Mouse (Mus musculus) intestine, postnatal 0 days (tissue): ENCODE results near the gene Pigt. TPM values are rescaled to one million over a fixed set of nuclear protein-coding genes. Genes with fewer than 3 reads are reported as not detected.

Experiments
- ATAC-seq: fragments of 200-750 bp; cut with Nextera tagmentation; 2 replicates; pipeline ENCODE4 v1.8.0; 2017; ENCODE audit warnings: mild to moderate bottlenecking, moderate TSS enrichment, moderate library complexity
- H3K27ac ChIP-seq: fragments of 300-500 bp; sonication (generic); 2 replicates; pipeline ENCODE4 v1.5.1; 2014; ENCODE audit warnings: mild to moderate bottlenecking, low read depth, low read length, moderate library complexity
- H3K27me3 ChIP-seq: fragments of 300-500 bp; sonication (generic); replicated peaks from 2 replicates; pipeline ENCODE4 v1.6.1; 2014; ENCODE audit warnings: low read length, mixed read lengths; ENCODE audit not compliant: control insufficient read depth, insufficient read depth
- H3K36me3 ChIP-seq: fragments of 300-500 bp; sonication (generic); 2 replicates; pipeline ENCODE4 v1.6.1; 2014; ENCODE audit warnings: mild to moderate bottlenecking, moderate library complexity; ENCODE audit not compliant: control insufficient read depth, insufficient read depth
- H3K4me1 ChIP-seq: fragments of 300-500 bp; sonication (generic); replicated peaks from 2 replicates; pipeline ENCODE4 v1.6.1; 2014; ENCODE audit warnings: antibody characterized with exemption, low read length, mixed read lengths; ENCODE audit not compliant: control insufficient read depth, insufficient read depth
- H3K4me2 ChIP-seq: fragments of 300-500 bp; sonication (generic); replicated peaks from 2 replicates; pipeline ENCODE4 v1.6.1; 2014; ENCODE audit warnings: low read depth, mild to moderate bottlenecking, moderate library complexity
- H3K4me3 ChIP-seq: fragments of 300-500 bp; sonication (generic); 2 replicates; pipeline ENCODE4 v1.5.1; 2014; ENCODE audit warnings: low read depth, low read length
- H3K9ac ChIP-seq: fragments of 300-500 bp; sonication (generic); 2 replicates; pipeline ENCODE4 v1.6.1; 2014; ENCODE audit warnings: mild to moderate bottlenecking, low read depth, low read length
- H3K9me3 ChIP-seq: fragments of 300-500 bp; sonication (generic); 2 replicates; pipeline ENCODE4 v1.6.1; 2016; ENCODE audit warnings: mixed run types; ENCODE audit not compliant: control insufficient read depth
- CTCF ChIP-seq: sonication (generic); IDR thresholded peaks from 2 replicates; pipeline ENCODE4 v1.5.1; 2016; ENCODE audit warnings: low read depth, mild to moderate bottlenecking, control low read depth, antibody characterized with exemption, moderate library complexity
- WGBS: fragments of 180-500 bp; shearing (Covaris S2); extraction: QIAGEN DNeasy Blood & Tissue Kit; methylation state at CpG from one replicate; pipeline ENCODE4 v1.1.7; 2014; 5-methylcytosine and 5-hydroxymethylcytosine counted together
- polyA plus RNA-seq: library from polyadenylated mRNA; unstranded; fragments of >200 nt; fragmentation: Nextera tagmentation; extraction: Ambion mirVana; gene quantifications from 2 replicates; pipeline ENCODE4 v1.2.1, GENCODE M21; 2015

Pigt gene
- polyA plus RNA-seq, 1 experiment from 2014 or later, result 83.0 TPM

DNA sequence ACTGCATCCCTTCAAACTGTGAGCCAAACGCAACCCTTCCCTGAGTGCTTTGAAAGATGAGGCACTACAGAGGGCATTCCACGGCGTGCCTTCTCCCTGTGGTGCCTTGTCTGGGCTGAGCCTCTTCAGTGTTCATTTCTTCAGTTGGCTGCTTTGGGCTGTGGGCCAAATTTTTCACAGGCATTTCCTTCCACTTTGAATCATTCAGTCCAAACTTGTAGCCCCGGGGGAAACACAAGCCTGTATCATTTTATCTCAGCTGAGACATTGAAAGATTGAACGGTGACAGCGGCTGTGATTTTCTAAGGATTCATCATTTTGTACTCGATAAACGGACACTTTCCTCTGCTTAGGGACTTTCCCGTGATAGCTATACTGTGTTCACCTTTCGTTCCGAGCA is 19.3 kb downstream of the Pigt start:
- no peak overlapping the region for H3K4me3 ChIP-seq
- no peak overlapping the region for H3K9ac ChIP-seq
- H3K4me2 ChIP-seq, result no peak overlapping the region
- H3K27ac ChIP-seq, result no peak overlapping the region
- no peaks in the 10 kb centered on the region for H3K9me3 ChIP-seq
- H3K4me1 ChIP-seq, result no peaks in the 10 kb centered on the region
- TF ChIP-seq CTCF, result no peak
- no peaks in the 10 kb centered on the region for H3K36me3 ChIP-seq
- ATAC-seq, result no peak
- WGBS, result 78% methylated on average over 11 of the region's 11 CpGs
- no peaks in the 10 kb centered on the region for H3K27me3 ChIP-seq

DNA sequence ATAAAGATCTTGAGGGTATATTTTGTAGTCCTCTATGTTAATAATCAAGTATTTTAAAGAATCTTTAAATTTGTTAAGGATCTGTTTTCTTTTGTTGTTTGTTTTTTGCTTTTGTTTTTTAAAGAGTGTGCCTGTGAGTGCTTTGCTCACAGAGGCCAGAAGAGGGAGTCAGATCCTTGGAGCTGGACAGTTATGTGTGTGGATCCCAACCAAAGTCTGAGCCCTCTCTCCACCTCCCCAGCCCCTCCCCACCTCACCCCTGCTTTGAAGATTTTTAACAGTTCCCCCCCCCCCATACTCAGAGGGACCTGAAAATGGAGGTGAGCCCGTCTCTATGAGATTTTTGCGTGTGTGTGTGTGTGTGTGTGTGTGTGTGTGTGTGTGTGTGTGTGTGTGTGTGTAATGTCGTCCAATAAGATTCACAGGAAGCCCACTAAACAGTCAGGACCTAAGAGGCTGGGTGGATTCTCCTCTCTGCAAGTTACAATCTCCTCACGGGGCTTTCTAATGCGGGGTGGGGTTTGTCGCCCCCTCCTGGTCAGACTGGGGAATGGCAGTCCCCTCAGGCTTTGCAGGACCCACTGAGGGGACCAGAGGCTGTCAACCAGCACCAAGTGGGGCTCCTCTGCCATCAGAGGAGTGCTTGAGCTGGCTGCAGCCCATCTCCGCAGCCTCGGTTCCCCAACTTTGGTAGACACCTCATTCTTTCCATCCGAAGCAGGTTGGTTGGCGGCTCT is 20.3 kb downstream of the Pigt start:
- peak; percentile 89 for TF ChIP-seq CTCF
- Histone ChIP-seq H3K9me3 (no peaks in the 10 kb centered on the region), H3K27ac (no peak overlapping the region), H3K36me3 (no peaks in the 10 kb centered on the region), H3K4me2 (no peak overlapping the region), H3K4me1 (no peaks in the 10 kb centered on the region), H3K9ac (no peak overlapping the region), H3K27me3 (no peaks in the 10 kb centered on the region), H3K4me3 (no peak overlapping the region)
- no peak for ATAC-seq
- WGBS, result 45% methylated on average over 10 of the region's 10 CpGs

DNA sequence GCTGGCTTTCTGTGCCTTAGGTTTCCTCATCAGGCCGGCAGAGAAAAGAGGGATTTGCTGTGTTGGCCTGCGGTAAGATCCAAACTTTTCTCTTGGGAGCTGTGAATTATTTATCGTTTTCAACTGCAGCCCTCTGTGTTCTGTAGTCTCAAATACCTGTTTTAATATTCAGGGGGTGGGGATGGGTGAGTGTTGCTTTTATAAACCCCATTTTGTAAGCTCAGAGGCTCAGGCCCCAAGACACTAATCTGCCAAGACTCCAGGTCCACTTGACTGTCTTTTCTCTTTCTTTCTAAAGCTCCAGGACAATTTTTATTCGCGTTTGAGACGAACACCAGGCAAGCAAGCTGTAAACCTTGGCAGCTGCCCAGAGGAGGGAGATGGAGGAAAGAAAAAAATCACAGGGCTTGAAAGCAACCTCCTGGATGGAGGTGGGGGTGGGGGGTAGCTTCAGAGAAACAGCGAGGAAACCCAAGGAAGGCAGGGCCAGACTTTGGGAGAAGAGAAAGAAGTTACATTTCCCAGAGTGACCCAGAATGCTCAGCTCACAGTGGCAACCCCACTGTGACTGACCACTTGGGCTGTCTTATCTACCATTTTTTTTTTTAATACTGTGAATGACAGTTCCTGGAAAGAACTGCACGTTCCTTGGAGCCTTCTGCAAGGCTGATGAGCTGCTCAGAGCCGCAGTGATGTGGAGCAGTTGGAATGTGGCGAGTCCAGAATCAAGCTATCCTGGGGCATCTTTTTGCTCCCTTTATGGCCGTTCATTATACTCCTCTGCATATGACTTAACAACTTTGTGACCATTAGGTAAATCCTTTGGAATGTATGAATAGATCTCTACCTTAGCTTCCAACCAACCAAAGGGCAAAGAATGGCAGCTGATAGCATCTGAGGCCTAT is 21.2 kb downstream of the Pigt start:
- Histone ChIP-seq H3K4me3 (no peak overlapping the region), H3K9me3 (no peaks in the 10 kb centered on the region), H3K27me3 (no peaks in the 10 kb centered on the region), H3K36me3 (no peaks in the 10 kb centered on the region), H3K27ac (no peak overlapping the region), H3K4me1 (no peaks in the 10 kb centered on the region), H3K4me2 (no peak overlapping the region), H3K9ac (no peak overlapping the region)
- peak; percentile 25; the same call in 1 of the 2 replicates for ATAC-seq
- TF ChIP-seq CTCF, result no peak
- WGBS, result 35% methylated on average over 11 of the region's 11 CpGs

DNA sequence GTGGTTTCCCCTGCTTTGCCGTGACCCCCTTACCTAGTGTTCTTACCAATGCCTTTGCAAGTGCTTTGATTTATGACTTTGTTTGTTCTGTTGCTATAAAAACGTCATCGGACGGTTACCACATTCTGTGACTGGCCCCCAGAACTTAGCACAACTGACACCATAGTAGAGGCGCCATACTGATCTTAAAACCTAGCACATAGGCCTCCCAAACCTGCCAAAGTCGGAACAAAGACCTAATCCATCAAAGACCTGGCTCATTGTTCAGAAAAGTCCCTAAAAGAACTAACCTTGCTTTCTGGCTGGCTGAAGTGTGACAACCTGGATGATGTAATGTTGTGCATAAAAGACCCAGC is 21.8 kb downstream of the Pigt start:
- no peak for ATAC-seq
- no peaks in the 10 kb centered on the region for H3K36me3 ChIP-seq
- WGBS, result 41% methylated on average over 6 of the region's 6 CpGs
- no peaks in the 10 kb centered on the region for H3K9me3 ChIP-seq
- no peak overlapping the region for H3K27ac ChIP-seq
- H3K4me2 ChIP-seq, result no peak overlapping the region
- H3K4me3 ChIP-seq, result no peak overlapping the region
- no peak for TF ChIP-seq CTCF
- no peaks in the 10 kb centered on the region for H3K27me3 ChIP-seq
- no peak overlapping the region for H3K9ac ChIP-seq
- H3K4me1 ChIP-seq, result no peaks in the 10 kb centered on the region

DNA sequence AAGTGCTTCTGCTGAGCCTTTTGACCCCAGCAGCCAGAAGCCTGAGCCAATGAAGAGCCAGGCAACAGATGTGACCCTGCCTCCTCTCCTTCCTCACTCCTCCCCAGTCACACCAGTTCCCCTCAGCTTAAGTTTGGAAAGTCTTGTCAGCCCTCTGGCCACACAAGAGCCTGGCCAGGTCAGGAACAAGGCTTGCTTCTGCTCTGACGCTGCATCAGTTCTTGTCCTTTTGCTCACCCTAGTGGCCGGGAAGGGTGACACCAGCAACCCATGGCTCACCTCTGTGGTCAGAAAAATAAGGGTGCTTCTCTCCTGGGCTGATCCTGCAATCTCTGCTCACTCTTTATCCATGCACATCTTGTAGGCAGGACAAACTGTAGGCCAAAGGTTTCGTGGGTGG is 23.5 kb downstream of the Pigt start:
- Histone ChIP-seq H3K4me1 (no peaks in the 10 kb centered on the region), H3K27ac (no peak overlapping the region), H3K9me3 (no peaks in the 10 kb centered on the region), H3K9ac (no peak overlapping the region), H3K4me3 (no peak overlapping the region), H3K36me3 (no peaks in the 10 kb centered on the region), H3K4me2 (no peak overlapping the region), H3K27me3 (no peaks in the 10 kb centered on the region)
- TF ChIP-seq CTCF, result peak; percentile 93
- 13% methylated on average over 3 of the region's 3 CpGs for WGBS
- peak; percentile 44; the same call in 1 of the 2 replicates for ATAC-seq

DNA sequence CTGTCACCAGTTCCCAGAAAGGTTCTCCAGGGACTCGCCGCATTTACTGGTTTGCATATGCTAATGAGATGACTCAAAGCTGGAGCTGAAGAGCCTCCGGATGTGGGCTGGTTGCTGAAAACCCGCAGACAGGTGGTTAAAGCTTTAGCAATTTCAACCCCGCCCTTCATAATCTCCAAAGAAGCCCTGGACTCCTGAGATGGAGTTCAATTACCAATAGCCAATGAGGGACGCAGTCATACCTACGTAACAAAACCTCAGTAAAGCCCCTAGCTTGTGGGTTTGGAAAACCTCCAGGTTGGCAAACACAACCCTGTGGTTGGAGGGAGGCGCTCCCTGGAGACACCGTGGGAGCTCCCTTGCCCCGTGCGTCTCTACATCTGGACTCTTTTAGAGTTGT is 24.5 kb downstream of the Pigt start:
- ATAC-seq, result no peak
- Histone ChIP-seq H3K4me2 (0 out of 2 replicates have a peak overlapping the region, but pooled peaks have one; percentile 13), H3K4me1 (no peaks in the 10 kb centered on the region), H3K9ac (no peak overlapping the region), H3K27me3 (no peaks in the 10 kb centered on the region), H3K9me3 (no peaks in the 10 kb centered on the region), H3K4me3 (no peak overlapping the region), H3K36me3 (no peaks in the 10 kb centered on the region; the same call in 1 of the 2 replicates), H3K27ac (no peak overlapping the region)
- WGBS, result 17% methylated on average over 11 of the region's 11 CpGs
- no peak for TF ChIP-seq CTCF
